18 mouse cellular contexts compared by ENCODE assay signal in the genomic region with DNA sequence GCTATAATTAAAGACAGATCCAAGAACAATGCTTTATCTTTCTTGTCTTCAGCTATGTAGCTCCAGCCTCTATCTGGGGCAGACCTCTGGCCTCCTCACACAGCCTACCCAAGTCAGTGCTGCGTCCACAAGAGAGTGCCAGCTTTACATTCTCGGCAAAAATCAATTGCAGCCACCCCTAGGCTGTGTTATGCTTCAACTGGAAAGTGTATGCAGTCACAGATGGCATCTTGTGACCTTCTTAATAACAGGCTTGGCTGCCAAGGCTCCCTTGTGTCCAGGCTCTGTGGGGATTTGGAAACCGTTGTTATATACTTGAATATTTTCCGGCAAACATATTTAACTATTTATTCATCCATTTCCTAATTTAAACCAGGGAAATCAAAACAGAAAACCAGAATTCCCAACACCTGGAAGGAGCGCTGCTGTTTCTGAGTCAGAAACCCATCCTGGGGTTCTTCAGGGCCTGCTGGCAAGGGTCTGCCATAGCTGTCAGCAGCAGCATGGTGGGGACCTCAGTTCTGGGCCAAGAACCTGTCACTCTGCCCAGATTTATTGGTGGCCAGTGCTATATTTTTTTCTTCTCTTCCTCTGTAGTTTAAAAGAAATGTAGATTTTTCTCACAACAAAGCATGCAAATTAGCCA. TPM values are rescaled to one million over a fixed set of nuclear protein-coding genes. Genes with fewer than 3 reads are reported as not detected.
DNase-seq lines count a peak whose midpoint lies in the region; ATAC-seq and TF ChIP-seq lines count a peak whose summit lies in the region.
"Had no signal": no experiment of that assay in that cellular context is flagged by ENCODE, and none has a peak within 500 bp of the region (broad histone marks: within the 10 kb centered on the region; RNA-seq: fewer than 3 reads in every experiment).

No protein-coding gene starts in this region.

- H3K9ac ChIP-seq in heart, embryonic 12.5 days = no peak overlapping the region
- no peak overlapping the region for H3K9ac ChIP-seq in heart, adult 2 months (ENCODE audit: low read depth, low read length)
- no peak overlapping the region for H3K9ac ChIP-seq in midbrain, postnatal 0 days (replicated peaks; ENCODE audit: low read length, poor library complexity, severe bottlenecking)
- no peak overlapping the region for H3K9ac ChIP-seq in midbrain, embryonic 11.5 days (ENCODE audit: low read length)
- no peak overlapping the region for H3K9ac ChIP-seq in embryonic facial prominence, embryonic 11.5 days (replicated peaks; ENCODE audit: low read length)
- H3K9ac ChIP-seq: neural tube, embryonic 12.5 days had no signal

- no peak for ATAC-seq in heart, embryonic 12.5 days (ENCODE audit: insufficient number of reproducible peaks, low FRiP score)
- ATAC-seq in midbrain, postnatal 0 days (ENCODE audit: low FRiP score) = no peak
- no peak for ATAC-seq in midbrain, embryonic 11.5 days (ENCODE audit: low FRiP score)
- ATAC-seq in embryonic facial prominence, embryonic 11.5 days (replicated peaks; ENCODE audit: insufficient number of reproducible peaks, low FRiP score, low TSS enrichment, low read depth) = no peak
- ATAC-seq: activated CD4-positive, CD25-positive, alpha-beta regulatory T cell, adult 4 months had no signal

- no peaks in the 10 kb centered on the region for H3K36me3 ChIP-seq in heart, embryonic 12.5 days
- H3K36me3 ChIP-seq in heart, adult 2 months (ENCODE audit: control insufficient read depth, insufficient read depth, low read length) = no peaks in the 10 kb centered on the region
- H3K36me3 ChIP-seq in midbrain, postnatal 0 days (ENCODE audit: insufficient read depth, low read length) = no peaks in the 10 kb centered on the region
- H3K36me3 ChIP-seq in midbrain, embryonic 11.5 days (ENCODE audit: control insufficient read depth, insufficient read depth, low read length) = no peaks in the 10 kb centered on the region
- no peaks in the 10 kb centered on the region for H3K36me3 ChIP-seq in embryonic facial prominence, embryonic 11.5 days (replicated peaks; ENCODE audit: control insufficient read depth, insufficient read depth, low read depth, low read length)
- H3K36me3 ChIP-seq: neural tube, embryonic 12.5 days had no signal

- no peak for TF ChIP-seq POLR2A in heart, adult 2 months (IDR thresholded peaks at IDR 0.05; ENCODE audit: insufficient read depth, low read depth, low read length)

- no peak overlapping the region for H3K4me3 ChIP-seq in heart, embryonic 12.5 days
- H3K4me3 ChIP-seq in heart, adult 2 months = no peak overlapping the region
- H3K4me3 ChIP-seq in midbrain, postnatal 0 days (ENCODE audit: low read depth, low read length) = no peak overlapping the region
- no peak overlapping the region for H3K4me3 ChIP-seq in midbrain, embryonic 11.5 days (ENCODE audit: low read depth, low read length)
- no peak overlapping the region for H3K4me3 ChIP-seq in embryonic facial prominence, embryonic 11.5 days (ENCODE audit: low read depth, low read length)
- H3K4me3 ChIP-seq: neural tube, embryonic 12.5 days had no signal

- H3K4me1 ChIP-seq in heart, embryonic 12.5 days (replicated peaks) = peaks cover 15% of the 10 kb centered on the region
- no peaks in the 10 kb centered on the region for H3K4me1 ChIP-seq in heart, adult 2 months (ENCODE audit: control insufficient read depth, insufficient read depth, low read length)
- no peaks in the 10 kb centered on the region for H3K4me1 ChIP-seq in midbrain, postnatal 0 days (ENCODE audit: insufficient read depth, low read length)
- H3K4me1 ChIP-seq in midbrain, embryonic 11.5 days (ENCODE audit: control insufficient read depth, insufficient read depth, low read length) = no peaks in the 10 kb centered on the region
- H3K4me1 ChIP-seq in embryonic facial prominence, embryonic 11.5 days (ENCODE audit: control insufficient read depth, insufficient read depth, low read length) = no peaks in the 10 kb centered on the region

- H3K4me2 ChIP-seq in heart, embryonic 12.5 days = no peak overlapping the region
- H3K4me2 ChIP-seq in midbrain, postnatal 0 days (ENCODE audit: low read depth, low read length, poor library complexity, severe bottlenecking) = no peak overlapping the region
- H3K4me2 ChIP-seq in midbrain, embryonic 11.5 days = no peak overlapping the region
- no peak overlapping the region for H3K4me2 ChIP-seq in embryonic facial prominence, embryonic 11.5 days (ENCODE audit: low read depth, low read length)
- H3K4me2 ChIP-seq: neural tube, embryonic 12.5 days had no signal

- peaks cover 4% of the 10 kb centered on the region; the same call in 1 of the 2 replicates for H3K9me3 ChIP-seq in heart, embryonic 12.5 days (replicated peaks)
- no peaks in the 10 kb centered on the region for H3K9me3 ChIP-seq in midbrain, postnatal 0 days (ENCODE audit: low read length)
- no peaks in the 10 kb centered on the region; the same call in 1 of the 2 replicates for H3K9me3 ChIP-seq in midbrain, embryonic 11.5 days (ENCODE audit: control insufficient read depth, low read length)
- H3K9me3 ChIP-seq in embryonic facial prominence, embryonic 11.5 days (replicated peaks; ENCODE audit: control insufficient read depth, low read length) = no peaks in the 10 kb centered on the region
- H3K9me3 ChIP-seq: neural tube, embryonic 12.5 days had no signal

- intact Hi-C loops in heart, adult 2 months (cut with DNase I) = loop anchor here (5.0 kb wide), 1 partner anchor 930 kb away; no protein-coding TSS in a partner anchor

- no peaks in the 10 kb centered on the region for H3K27me3 ChIP-seq in heart, embryonic 12.5 days (replicated peaks)
- no peaks in the 10 kb centered on the region for H3K27me3 ChIP-seq in heart, adult 2 months (ENCODE audit: control insufficient read depth, insufficient read depth, low read length)
- H3K27me3 ChIP-seq in midbrain, postnatal 0 days (ENCODE audit: insufficient read depth, low read length) = no peaks in the 10 kb centered on the region
- no peaks in the 10 kb centered on the region for H3K27me3 ChIP-seq in midbrain, embryonic 11.5 days (ENCODE audit: control insufficient read depth, insufficient read depth, low read length)
- no peaks in the 10 kb centered on the region for H3K27me3 ChIP-seq in embryonic facial prominence, embryonic 11.5 days (ENCODE audit: control insufficient read depth, insufficient read depth, low read length)
- H3K27me3 ChIP-seq: CH12.LX; neural tube, embryonic 12.5 days had no signal

- 0 out of 2 replicates have a peak overlapping the region, but pooled peaks have one; percentile 23 for H3K27ac ChIP-seq in heart, embryonic 12.5 days (ENCODE audit: poor library complexity, severe bottlenecking)
- H3K27ac ChIP-seq in heart, adult 2 months = no peak overlapping the region
- no peak overlapping the region for H3K27ac ChIP-seq in midbrain, postnatal 0 days (ENCODE audit: low read depth, low read length)
- H3K27ac ChIP-seq in midbrain, embryonic 11.5 days (ENCODE audit: low read depth, low read length) = no peak overlapping the region
- no peak overlapping the region; the same call in 1 of the 2 replicates for H3K27ac ChIP-seq in embryonic facial prominence, embryonic 11.5 days (replicated peaks; ENCODE audit: low read depth, low read length)
- H3K27ac ChIP-seq: neural tube, embryonic 12.5 days; stomach, postnatal 0 days had no signal

- no peak for TF ChIP-seq CTCF in heart, adult 2 months (IDR thresholded peaks at IDR 0.05)
- no peak for TF ChIP-seq CTCF in midbrain, postnatal 0 days (IDR thresholded peaks at IDR 0.05)

- WGBS in heart, embryonic 12.5 days = 57% methylated on average over 5 of the region's 5 CpGs
- 45% methylated on average over 5 of the region's 5 CpGs for WGBS in heart, adult 2 months
- 68% methylated on average over 5 of the region's 5 CpGs for WGBS in midbrain, postnatal 0 days
- 77% methylated on average over 5 of the region's 5 CpGs for WGBS in midbrain, embryonic 11.5 days
- 42% methylated on average over 5 of the region's 5 CpGs for WGBS in embryonic facial prominence, embryonic 11.5 days

- no peak for DNase-seq in heart, adult 2 months
- peak; percentile 58 for DNase-seq in midbrain, postnatal 0 days (ENCODE audit: low spot score)
- no peak for DNase-seq in midbrain, embryonic 11.5 days (ENCODE audit: low spot score, missing footprints)
- DNase-seq in embryonic facial prominence, embryonic 11.5 days (ENCODE audit: low spot score) = peak; percentile 35
- no peak for DNase-seq in T-cell, adult 2 months (ENCODE audit: low spot score)
- no peak for DNase-seq in thymus, postnatal 4 days
- DNase-seq in urinary bladder, postnatal 10 days (ENCODE audit: low spot score) = no peak
- DNase-seq: gastrocnemius, postnatal 14 days; kidney, adult 11 months; right cerebral cortex, postnatal 14 days had no signal

- H3K79me2 ChIP-seq in heart, adult 2 months (replicated peaks; ENCODE audit: control insufficient read depth, insufficient read depth, low read length) = no peaks in the 10 kb centered on the region

- no peak for TF ChIP-seq EP300 in heart, adult 2 months (IDR thresholded peaks at IDR 0.05; ENCODE audit: insufficient read depth, low read depth, low read length)

RNA-seq across cellular contexts. Expression of a gene that starts 26.1 kb away (rescaled TPM):
- polyA plus RNA-seq in heart, embryonic 12.5 days (2016; fragmentation: Nextera tagmentation; extraction: Ambion mirVana) = not detected in 2 replicates
- total RNA-seq in heart, adult 2 months (2021) = not detected
- 0.88 TPM in 1 of 2 replicates, not detected in the other for polyA plus RNA-seq in heart, adult 2 months (2012; rRNA removed)
- total RNA-seq in midbrain, postnatal 0 days (2014; rRNA removed) = not detected in 2 replicates
- not detected in 2 replicates for polyA plus RNA-seq in midbrain, postnatal 0 days (2015; fragmentation: Nextera tagmentation; extraction: Ambion mirVana)
- polyA plus RNA-seq in midbrain, embryonic 11.5 days (2014; fragmentation: Nextera tagmentation; extraction: Ambion mirVana) = not detected in 2 replicates
- polyA plus RNA-seq in embryonic facial prominence, embryonic 11.5 days (2014; fragmentation: Nextera tagmentation; extraction: Ambion mirVana) = not detected in 2 replicates
- total RNA-seq: CH12.LX; common myeloid progenitor, adult 5-6 weeks; gastrocnemius, postnatal 14 days; left cerebral cortex, postnatal 25 days; megakaryocyte progenitor cell, adult 5-6 weeks had no signal
- polyA plus RNA-seq: activated CD4-positive, CD25-positive, alpha-beta regulatory T cell, adult 4 months; neural tube, embryonic 12.5 days; stomach, postnatal 0 days had no signal

Comparison
In these comparisons a context has a peak if more than half of its experiments do, and no peak if none do; other contexts are left out.
1. DNase-seq: peak in midbrain, postnatal 0 days (single experiment) and embryonic facial prominence, embryonic 11.5 days (single experiment); none in heart, adult 2 months (0 of 2), midbrain, embryonic 11.5 days (single experiment), T-cell, adult 2 months (single experiment), thymus, postnatal 4 days (single experiment) and urinary bladder, postnatal 10 days (single experiment).